Mouse (Mus musculus) layer of hippocampus, postnatal 25 days (tissue): ENCODE results near the gene Ercc6l. TPM values are rescaled to one million over a fixed set of nuclear protein-coding genes. Genes with fewer than 3 reads are reported as not detected.

ENCODE experiments used
- DNase-seq, 2 experiments: peaks; one replicate each; pipeline ENCODE4 v3.0.0; 2022; ENCODE audit warnings: mixed read lengths in 2 of 2, low spot score in 1 of 2; ENCODE audit errors: extremely low spot score in 1 of 2
- total RNA-seq, 2 experiments: library from RNA; stranded (reverse); gene quantifications; 2 replicates each; pipeline ENCODE4 v1.2.3; 2021

Ercc6l gene
- total RNA-seq = under 1 TPM; 0.14 to 0.37 TPM

- DNase-seq = peak; percentile 51 to 66
Observed at GRCm38 (mm10) chrX:102156618-102157422, at the start of gene Ercc6l. TSS of gene Ercc6l (minus strand) at chrX:102157091.

GRCm38 (mm10) chrX:102190840-102191239, 33.9 kb upstream of the Ercc6l start:
- DNase-seq = no peak

GRCm38 (mm10) chrX:102189581-102189980, 32.7 kb upstream of the Ercc6l start:
- DNase-seq = no peak

GRCm38 (mm10) chrX:102188712-102189497, 32.0 kb upstream of the Ercc6l start, which contains the start of gene Rps4x:
TSS of gene Rps4x (minus strand) at chrX:102189394.
- peak; percentile 55 to 72 for DNase-seq

- DNase-seq = no peak
Observed at GRCm38 (mm10) chrX:102187023-102187699, 30.3 kb upstream of the Ercc6l start.

GRCm38 (mm10) chrX:102182575-102182974, 25.7 kb upstream of the Ercc6l start:
- no peak for DNase-seq

- no peak for DNase-seq
Observed at GRCm38 (mm10) chrX:102175538-102176287, 18.8 kb upstream of the Ercc6l start.

- no peak for DNase-seq
Observed at GRCm38 (mm10) chrX:102170900-102171299, 14.0 kb upstream of the Ercc6l start.

- DNase-seq = no peak
Observed at GRCm38 (mm10) chrX:102170135-102170534, 13.2 kb upstream of the Ercc6l start.

- no peak for DNase-seq
Observed at GRCm38 (mm10) chrX:102169724-102170123, 12.8 kb upstream of the Ercc6l start.

GRCm38 (mm10) chrX:102166986-102167385, 10.1 kb upstream of the Ercc6l start:
- no peak for DNase-seq

GRCm38 (mm10) chrX:102166521-102166920, 9.6 kb upstream of the Ercc6l start:
- peak; percentile 14 to 16 for DNase-seq

GRCm38 (mm10) chrX:102163529-102163928, 6.6 kb upstream of the Ercc6l start:
- no peak for DNase-seq

GRCm38 (mm10) chrX:102163096-102163495, 6.2 kb upstream of the Ercc6l start:
- no peak for DNase-seq

- no peak for DNase-seq
Observed at GRCm38 (mm10) chrX:102160528-102160927, 3.6 kb upstream of the Ercc6l start.

- peak in 1 of 2 experiments; percentile 44 for DNase-seq
Observed at GRCm38 (mm10) chrX:102159778-102160177, 2.9 kb upstream of the Ercc6l start.

GRCm38 (mm10) chrX:102157423-102157791, 516 bp upstream of the Ercc6l start:
- DNase-seq = no peak

- DNase-seq = no peak
Observed at GRCm38 (mm10) chrX:102141157-102141556, 15.7 kb downstream of the Ercc6l start.

- DNase-seq = no peak
Observed at GRCm38 (mm10) chrX:102121321-102121720, 35.6 kb downstream of the Ercc6l start.
